Mouse (Mus musculus) lung, postnatal 25 days (tissue): ENCODE data around the gene Acvrl1.
A peak's percentile ranks its signal among the peaks of the same experiment; 100 is the strongest.

ENCODE experiments used
- DNase-seq: peaks from one replicate; pipeline ENCODE4 v3.0.0; 2022; ENCODE audit warnings: low spot score

Acvrl1 gene

DNA sequence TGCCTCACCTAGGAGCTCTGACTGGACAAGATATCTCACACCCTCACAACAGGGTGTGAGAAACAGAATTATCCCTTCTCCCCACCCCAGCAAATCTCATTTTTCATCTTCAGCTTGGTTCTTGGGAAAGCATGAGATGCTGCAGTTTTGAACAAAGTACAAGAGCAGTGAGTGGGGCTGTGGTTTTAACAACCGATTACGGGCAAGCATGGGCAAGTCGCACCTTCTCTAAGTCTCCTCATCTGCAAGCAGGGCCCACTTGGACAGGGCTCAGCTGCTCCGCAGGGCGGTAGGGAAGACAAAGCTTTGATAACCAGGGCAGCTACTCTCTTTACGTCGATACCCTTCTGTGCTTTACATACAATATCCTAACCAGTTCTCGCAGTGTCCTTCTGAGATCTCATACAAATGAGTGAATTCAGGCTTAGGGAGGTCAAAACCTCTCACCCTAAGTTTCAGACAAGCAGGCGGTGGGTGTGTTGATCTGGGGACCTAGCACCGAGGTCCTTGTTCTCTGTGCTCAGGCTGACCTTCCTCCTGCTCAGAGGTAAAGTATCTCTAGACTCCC is 42.2 kb downstream of the Acvrl1 start:
- no peak for DNase-seq

- no peak for DNase-seq
These were observed 43.0 kb downstream of the Acvrl1 start for GRCm38 (mm10) chr15:101171272-101171671.

DNA sequence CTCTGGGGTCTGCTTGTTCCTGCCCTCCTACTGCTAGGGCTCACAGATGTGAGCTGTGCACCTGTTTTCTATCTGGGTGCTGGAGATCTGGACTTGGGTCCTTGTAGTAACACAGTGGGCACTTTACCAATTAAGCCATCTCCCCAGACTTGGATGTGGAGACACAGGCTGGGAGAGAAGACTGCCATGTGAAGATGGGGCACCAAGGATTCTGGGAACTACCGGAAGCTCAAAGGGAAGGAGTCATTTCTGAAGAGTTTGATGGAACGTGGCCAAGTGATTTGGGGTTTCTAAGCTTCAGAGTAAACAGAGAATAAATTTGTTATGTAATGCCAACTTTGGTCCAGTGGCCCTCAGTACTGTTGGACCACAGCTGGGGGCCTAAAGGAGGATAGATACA is 43.7 kb downstream of the Acvrl1 start:
- no peak for DNase-seq

- peak; percentile 92 for DNase-seq
These were observed 45.3 kb downstream of the Acvrl1 start, which contains the start of gene Acvr1b for GRCm38 (mm10) chr15:101173421-101174211. TSS of gene Acvr1b (plus strand) at chr15:101174067.

GRCm38 (mm10) chr15:101174294-101175130 is 46.2 kb downstream of the Acvrl1 start:
- DNase-seq: no peak

GRCm38 (mm10) chr15:101175131-101175460 is 46.8 kb downstream of the Acvrl1 start:
- DNase-seq: no peak

DNA sequence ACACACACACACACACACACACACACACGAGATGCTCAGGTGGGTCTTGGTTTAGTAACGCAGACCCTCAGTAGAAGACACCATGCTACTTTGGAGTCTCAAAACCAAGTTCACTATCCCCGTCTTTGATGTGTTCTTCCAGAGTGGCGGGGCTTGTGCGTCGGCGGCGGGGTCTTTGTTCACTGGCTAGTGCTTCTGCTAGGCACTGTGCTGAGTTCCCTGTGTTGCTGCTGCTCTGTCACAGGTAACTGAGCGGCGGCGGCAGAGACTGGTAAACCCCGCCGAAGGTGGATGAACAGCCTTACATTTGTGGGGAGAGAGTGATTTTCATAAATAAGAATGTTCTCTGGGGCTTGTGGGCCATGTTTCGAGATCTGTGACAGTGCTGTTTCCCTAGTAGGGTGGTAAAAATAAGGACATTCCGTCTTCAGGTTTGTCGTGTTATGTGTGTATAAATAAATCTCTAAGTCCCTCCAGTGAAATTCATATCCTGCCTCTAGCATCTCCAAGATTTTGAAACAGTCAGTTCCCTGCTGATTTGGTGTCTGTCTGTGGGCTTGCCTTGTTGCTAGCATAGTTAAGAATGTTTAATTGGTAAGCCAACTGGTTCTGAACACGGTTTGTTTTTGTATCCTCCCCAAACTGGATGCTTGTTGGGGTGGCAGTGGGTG is 47.4 kb downstream of the Acvrl1 start:
- no peak for DNase-seq

- DNase-seq: no peak
These were observed 48.0 kb downstream of the Acvrl1 start for GRCm38 (mm10) chr15:101176284-101176680.

DNA sequence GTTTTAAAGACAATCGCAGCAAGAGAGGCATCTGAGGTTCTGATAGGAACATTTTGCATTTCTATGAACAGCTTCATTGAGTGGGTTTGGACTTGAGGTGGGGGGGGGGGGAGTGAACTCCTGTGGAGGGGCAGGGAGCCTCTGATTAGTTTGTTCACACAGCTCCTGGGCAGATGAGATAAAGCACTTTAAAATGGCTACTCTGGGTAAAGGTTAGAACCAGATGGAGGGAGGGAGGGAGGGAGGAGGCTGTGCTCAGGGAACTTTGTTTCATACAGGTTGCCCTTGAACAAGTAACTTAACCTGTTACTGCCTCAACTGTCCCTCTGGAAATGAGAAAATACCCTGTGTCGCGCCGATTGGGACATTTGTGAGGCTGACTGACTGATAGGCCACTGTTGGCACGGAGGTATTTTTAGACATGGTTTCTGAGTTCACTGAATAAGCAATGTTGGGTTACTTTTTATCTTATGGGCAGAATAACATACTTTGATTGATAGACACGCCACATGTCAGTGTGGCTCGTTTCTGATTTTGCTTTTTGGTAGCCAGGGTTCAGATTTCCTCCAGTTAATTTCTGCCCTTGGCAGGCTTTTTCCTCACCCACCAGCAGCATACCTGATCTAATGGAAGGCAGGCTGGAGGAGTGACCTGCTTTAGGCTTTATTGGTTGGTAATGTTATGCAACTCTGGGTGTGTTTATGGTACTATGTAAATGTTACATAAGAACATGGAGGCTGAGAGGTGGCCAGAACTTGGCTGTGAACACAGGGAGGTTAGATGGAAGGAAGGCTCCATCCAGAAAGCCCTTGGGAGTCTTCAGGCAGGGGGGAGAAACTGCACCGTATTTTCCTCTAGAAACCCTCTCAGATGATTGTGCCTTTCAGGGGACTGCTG is 48.7 kb downstream of the Acvrl1 start:
- DNase-seq: no peak

- no peak for DNase-seq
These were observed 52.2 kb downstream of the Acvrl1 start for GRCm38 (mm10) chr15:101180363-101181105.

GRCm38 (mm10) chr15:101181106-101181466 is 52.8 kb downstream of the Acvrl1 start:
- DNase-seq: no peak

- no peak for DNase-seq
These were observed 53.2 kb downstream of the Acvrl1 start for GRCm38 (mm10) chr15:101181500-101181899.

DNA sequence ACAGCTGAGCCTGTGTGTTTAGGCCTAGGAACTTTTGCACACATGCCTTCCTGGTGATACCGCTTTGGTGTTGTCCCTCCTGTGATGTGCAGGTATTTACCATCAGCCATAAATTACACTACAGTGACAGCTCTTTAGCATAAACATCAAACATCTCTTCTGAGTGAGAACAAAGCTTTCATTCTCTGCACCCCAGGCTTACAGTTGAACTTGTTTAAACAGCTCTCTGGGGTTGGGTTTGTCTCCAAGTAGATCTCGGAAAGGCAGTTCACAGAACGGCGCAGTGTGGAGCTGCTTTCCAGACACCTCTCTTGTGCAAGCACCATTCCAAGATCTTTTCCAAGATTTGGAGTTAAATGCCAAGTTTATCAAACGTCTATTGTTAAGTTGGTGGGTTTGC is 54.4 kb downstream of the Acvrl1 start:
- no peak for DNase-seq

DNA sequence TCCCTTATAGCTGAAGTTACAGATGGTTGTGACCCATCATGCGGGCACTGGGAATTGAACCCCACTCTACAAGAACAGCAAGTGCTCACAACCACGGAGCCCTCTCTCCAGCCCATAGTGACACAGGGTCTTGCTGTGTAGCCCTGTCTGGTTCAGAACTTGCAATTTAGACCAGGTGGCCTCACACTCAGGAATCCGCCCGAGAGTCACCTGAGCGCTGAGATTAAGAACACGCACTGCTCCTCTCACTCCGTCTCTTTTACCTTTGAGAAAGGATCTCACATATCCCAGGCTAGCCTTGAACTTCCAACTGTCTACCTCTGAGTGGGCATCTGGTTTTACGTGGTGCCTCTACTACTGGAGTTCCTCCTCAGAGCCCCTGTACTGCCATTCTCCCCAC is 56.0 kb downstream of the Acvrl1 start:
- no peak for DNase-seq

- DNase-seq: no peak
These were observed 57.2 kb downstream of the Acvrl1 start for GRCm38 (mm10) chr15:101185549-101185948.

GRCm38 (mm10) chr15:101187907-101188306 is 59.6 kb downstream of the Acvrl1 start:
- DNase-seq: no peak

GRCm38 (mm10) chr15:101189981-101190761 is 61.8 kb downstream of the Acvrl1 start:
- DNase-seq: no peak

DNA sequence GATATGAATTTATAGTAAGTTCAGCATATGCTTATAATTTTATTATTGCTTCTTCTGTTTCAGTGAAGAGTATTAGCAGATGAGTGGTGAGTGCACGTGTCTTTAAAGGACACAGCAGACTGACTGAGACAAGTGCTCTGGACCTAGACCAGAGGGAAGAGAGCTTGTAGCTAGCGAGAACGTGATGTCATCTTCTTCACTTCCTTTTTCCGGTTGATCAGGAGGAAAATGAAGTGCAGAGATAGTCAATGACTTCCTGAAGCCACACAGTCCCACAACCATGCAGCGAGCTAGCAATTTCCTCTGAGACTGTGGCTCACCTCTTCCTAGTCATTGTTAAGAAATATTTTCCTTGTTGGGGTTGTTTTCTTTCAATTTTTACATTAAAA is 62.4 kb downstream of the Acvrl1 start:
- DNase-seq: peak; percentile 57

DNA sequence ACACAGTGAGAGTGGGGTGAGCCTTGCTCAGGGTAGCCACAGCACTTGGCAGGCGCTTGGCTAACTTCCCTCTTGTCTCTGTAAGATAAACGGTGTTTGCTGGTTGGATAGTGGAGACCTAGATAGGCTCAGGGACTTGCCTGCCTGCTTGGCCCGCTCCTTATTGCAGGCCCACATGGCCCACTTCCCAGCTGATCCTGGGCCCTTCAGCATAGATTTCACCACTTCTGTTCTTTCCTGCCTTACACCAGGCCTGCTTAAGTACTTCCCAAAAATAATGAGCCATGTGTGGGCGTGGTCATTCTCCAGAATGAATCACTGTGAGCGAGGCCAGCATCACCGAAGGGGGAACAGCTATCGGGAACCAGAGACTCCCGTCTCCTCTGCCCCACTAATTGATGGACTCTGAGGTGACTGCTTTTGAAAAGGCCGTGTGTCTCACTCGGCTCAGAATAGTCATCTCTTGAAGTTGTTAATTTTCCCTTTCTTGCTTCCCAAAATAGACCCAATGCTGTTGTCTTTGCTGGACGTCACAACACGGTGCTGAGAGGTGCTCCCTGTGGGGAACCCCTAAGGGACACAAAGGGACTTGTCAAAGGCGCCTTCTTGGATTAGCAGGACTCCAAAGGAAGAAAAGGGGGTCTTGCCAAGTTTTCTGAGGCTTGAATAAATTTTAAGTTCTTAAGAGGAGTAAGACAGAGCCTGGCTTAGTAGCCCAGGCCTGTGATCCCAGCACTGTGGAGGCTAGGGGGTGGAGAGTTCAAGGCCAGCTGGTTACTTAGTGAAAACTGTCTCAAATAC is 63.3 kb downstream of the Acvrl1 start:
- peak; percentile 83 for DNase-seq
